Comparison of ENCODE assay signal across 8 mouse cellular contexts in the genomic region with DNA sequence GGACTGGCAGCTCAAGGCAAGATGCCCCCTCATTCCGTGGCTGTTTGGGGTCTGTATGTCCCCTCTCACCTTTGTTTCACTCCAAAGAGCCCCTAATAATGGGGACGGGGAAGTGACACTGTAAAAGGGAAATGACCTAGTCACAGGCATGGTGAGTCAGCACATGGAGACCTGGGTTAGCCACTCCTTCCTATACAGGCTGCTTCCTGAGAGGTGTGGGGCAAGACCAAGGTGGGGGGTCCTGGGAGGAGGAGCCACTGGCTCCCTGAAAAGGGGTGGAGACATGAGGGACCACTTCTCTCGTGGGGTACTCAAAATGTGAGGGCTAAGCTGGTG. TPM values are rescaled to one million over a fixed set of nuclear protein-coding genes. Genes with fewer than 3 reads are reported as not detected.
DNase-seq lines count a peak whose midpoint lies in the region; ATAC-seq and TF ChIP-seq lines count a peak whose summit lies in the region.

No protein-coding gene starts in this region.

- no peak for TF ChIP-seq CTCF in stomach, postnatal 0 days (IDR thresholded peaks at IDR 0.05; ENCODE audit: low read depth)

- H3K36me3 ChIP-seq in lung, embryonic 16.5 days (ENCODE audit: control insufficient read depth, insufficient read depth, low read length) = peaks cover 21% of the 10 kb centered on the region
- H3K36me3 ChIP-seq in forebrain, embryonic 13.5 days (ENCODE audit: poor library complexity, severe bottlenecking) = peaks cover 41% of the 10 kb centered on the region
- peaks cover 38% of the 10 kb centered on the region for H3K36me3 ChIP-seq in liver, embryonic 12.5 days
- H3K36me3 ChIP-seq in stomach, postnatal 0 days (ENCODE audit: control insufficient read depth, insufficient read depth, low read length) = peaks cover 30% of the 10 kb centered on the region

- H3K27ac ChIP-seq in lung, embryonic 16.5 days (ENCODE audit: low read length) = peak overlapping the region; percentile 96; the same call in 1 of the 2 replicates
- H3K27ac ChIP-seq in forebrain, embryonic 13.5 days = peak overlapping the region; percentile 86
- peak overlapping the region; percentile 77; the same call in 1 of the 2 replicates for H3K27ac ChIP-seq in liver, embryonic 12.5 days
- H3K27ac ChIP-seq in stomach, postnatal 0 days (replicated peaks) = peak overlapping the region; percentile 92

- peaks cover 29% of the 10 kb centered on the region for H3K4me1 ChIP-seq in lung, embryonic 16.5 days (replicated peaks; ENCODE audit: control insufficient read depth, insufficient read depth, low read length)
- peaks cover 30% of the 10 kb centered on the region for H3K4me1 ChIP-seq in forebrain, embryonic 13.5 days
- peaks cover 61% of the 10 kb centered on the region for H3K4me1 ChIP-seq in liver, embryonic 12.5 days
- H3K4me1 ChIP-seq in stomach, postnatal 0 days (replicated peaks; ENCODE audit: control insufficient read depth, insufficient read depth) = peaks cover 14% of the 10 kb centered on the region

- ATAC-seq in lung, embryonic 16.5 days (ENCODE audit: low read depth) = peak; percentile 2
- ATAC-seq in forebrain, embryonic 13.5 days = no peak
- ATAC-seq in liver, embryonic 12.5 days = peak; percentile 8; the same call in 1 of the 2 replicates
- peak; percentile 51 for ATAC-seq in stomach, postnatal 0 days (ENCODE audit: low FRiP score, low TSS enrichment)
- no peak for ATAC-seq in activated CD4-positive, CD25-positive, alpha-beta regulatory T cell, adult 4 months

- no peaks in the 10 kb centered on the region for H3K9me3 ChIP-seq in lung, embryonic 16.5 days (ENCODE audit: control insufficient read depth, low read length)
- H3K9me3 ChIP-seq in forebrain, embryonic 13.5 days (replicated peaks) = no peaks in the 10 kb centered on the region
- no peaks in the 10 kb centered on the region for H3K9me3 ChIP-seq in liver, embryonic 12.5 days (replicated peaks)
- H3K9me3 ChIP-seq in stomach, postnatal 0 days (ENCODE audit: control insufficient read depth, low read length) = no peaks in the 10 kb centered on the region

- H3K9ac ChIP-seq in lung, embryonic 16.5 days (ENCODE audit: low read length) = 0 out of 2 replicates have a peak overlapping the region, but pooled peaks have one; percentile 32
- H3K9ac ChIP-seq in forebrain, embryonic 13.5 days = no peak overlapping the region; the same call in 1 of the 2 replicates
- H3K9ac ChIP-seq in liver, embryonic 12.5 days = no peak overlapping the region
- H3K9ac ChIP-seq in stomach, postnatal 0 days (ENCODE audit: low read length) = peak overlapping the region; percentile 18

- no peaks in the 10 kb centered on the region for H3K27me3 ChIP-seq in lung, embryonic 16.5 days (ENCODE audit: control insufficient read depth, insufficient read depth, low read depth, low read length)
- H3K27me3 ChIP-seq in forebrain, embryonic 13.5 days = peaks cover 2% of the 10 kb centered on the region; the same call in 1 of the 2 replicates
- H3K27me3 ChIP-seq in liver, embryonic 12.5 days (replicated peaks) = peaks cover 14% of the 10 kb centered on the region
- H3K27me3 ChIP-seq in stomach, postnatal 0 days (ENCODE audit: control insufficient read depth, insufficient read depth, low read length) = no peaks in the 10 kb centered on the region

- H3K4me2 ChIP-seq in lung, embryonic 16.5 days (ENCODE audit: low read depth, low read length) = peak overlapping the region; percentile 66
- peak overlapping the region; percentile 91 for H3K4me2 ChIP-seq in forebrain, embryonic 13.5 days
- peak overlapping the region; percentile 99 for H3K4me2 ChIP-seq in liver, embryonic 12.5 days
- peak overlapping the region; percentile 68 for H3K4me2 ChIP-seq in stomach, postnatal 0 days (replicated peaks; ENCODE audit: low read depth)

- 27% methylated on average over 3 of the region's 3 CpGs for WGBS in lung, embryonic 16.5 days
- WGBS in forebrain, embryonic 13.5 days = 24% methylated on average over 3 of the region's 3 CpGs
- WGBS in liver, embryonic 12.5 days (ENCODE audit: insufficient replicate concordance) = 17% methylated on average over 3 of the region's 3 CpGs
- WGBS in stomach, postnatal 0 days = 29% methylated on average over 3 of the region's 3 CpGs

- peak overlapping the region; percentile 4; the same call in 1 of the 2 replicates for H3K4me3 ChIP-seq in lung, embryonic 16.5 days (ENCODE audit: low read length)
- no peak overlapping the region for H3K4me3 ChIP-seq in forebrain, embryonic 13.5 days
- no peak overlapping the region for H3K4me3 ChIP-seq in liver, embryonic 12.5 days
- H3K4me3 ChIP-seq in stomach, postnatal 0 days (ENCODE audit: low read depth, low read length) = peak overlapping the region; percentile 2; the same call in 1 of the 2 replicates

- TF ChIP-seq EP300 in stomach, postnatal 0 days (optimal IDR thresholded peaks at IDR 0.05) = no peak

- no peak for DNase-seq in lung, postnatal 14 days
- no peak for DNase-seq in stomach, postnatal 0 days (ENCODE audit: low spot score)
- DNase-seq in right cerebral cortex, postnatal 10 days (ENCODE audit: low spot score in 2 of 2) = no peak
- DNase-seq in retina, postnatal 1 day = no peak

RNA-seq across cellular contexts. Expression of a gene that starts 3.2 kb away (rescaled TPM):
- polyA plus RNA-seq in lung, embryonic 16.5 days (2015; fragmentation: Nextera tagmentation; extraction: Ambion mirVana) = 138 and 152 TPM in 2 replicates
- 152 and 157 TPM in 2 replicates for polyA plus RNA-seq in forebrain, embryonic 13.5 days (2015; fragmentation: Nextera tagmentation; extraction: Ambion mirVana)
- 44.3 and 45.2 TPM in 2 replicates for polyA plus RNA-seq in liver, embryonic 12.5 days (2016; fragmentation: Nextera tagmentation; extraction: Ambion mirVana)
- polyA plus RNA-seq in stomach, postnatal 0 days (2015; fragmentation: Nextera tagmentation; extraction: Ambion mirVana) = 174 and 193 TPM in 2 replicates
- 10 to 100 TPM in 1 of 2 experiments, 1 to 10 TPM in 1; 7.4 to 14.4 TPM for polyA plus RNA-seq in activated CD4-positive, CD25-positive, alpha-beta regulatory T cell, adult 4 months (2017; shearing (Covaris generic))

RNA-seq across cellular contexts. Expression of a gene that starts 18.8 kb away (rescaled TPM):
- polyA plus RNA-seq in lung, embryonic 16.5 days (2015; fragmentation: Nextera tagmentation; extraction: Ambion mirVana) = 3.5 and 3.8 TPM in 2 replicates
- 2.1 and 3.7 TPM in 2 replicates for polyA plus RNA-seq in forebrain, embryonic 13.5 days (2015; fragmentation: Nextera tagmentation; extraction: Ambion mirVana)
- 3.4 and 4.4 TPM in 2 replicates for polyA plus RNA-seq in liver, embryonic 12.5 days (2016; fragmentation: Nextera tagmentation; extraction: Ambion mirVana)
- polyA plus RNA-seq in stomach, postnatal 0 days (2015; fragmentation: Nextera tagmentation; extraction: Ambion mirVana) = 1.0 and 1.3 TPM in 2 replicates
- 1 to 10 TPM in 1 of 2 experiments, not detected in 1; 2.7 TPM for polyA plus RNA-seq in activated CD4-positive, CD25-positive, alpha-beta regulatory T cell, adult 4 months (2017; shearing (Covaris generic))

RNA-seq across cellular contexts. Expression of a gene that starts 22.4 kb away (rescaled TPM):
- polyA plus RNA-seq in lung, embryonic 16.5 days (2015; fragmentation: Nextera tagmentation; extraction: Ambion mirVana) = 100 and 115 TPM in 2 replicates
- 639 and 641 TPM in 2 replicates for polyA plus RNA-seq in forebrain, embryonic 13.5 days (2015; fragmentation: Nextera tagmentation; extraction: Ambion mirVana)
- polyA plus RNA-seq in liver, embryonic 12.5 days (2016; fragmentation: Nextera tagmentation; extraction: Ambion mirVana) = 24.2 and 27.0 TPM in 2 replicates
- 39.3 and 40.4 TPM in 2 replicates for polyA plus RNA-seq in stomach, postnatal 0 days (2015; fragmentation: Nextera tagmentation; extraction: Ambion mirVana)
- polyA plus RNA-seq in activated CD4-positive, CD25-positive, alpha-beta regulatory T cell, adult 4 months (2017; shearing (Covaris generic)) = under 1 TPM in 1 of 2 experiments, not detected in 1; 0.25 TPM

RNA-seq across cellular contexts. Expression of a gene that starts 26.2 kb away (rescaled TPM):
- polyA plus RNA-seq in lung, embryonic 16.5 days (2015; fragmentation: Nextera tagmentation; extraction: Ambion mirVana) = 63.5 and 66.1 TPM in 2 replicates
- polyA plus RNA-seq in forebrain, embryonic 13.5 days (2015; fragmentation: Nextera tagmentation; extraction: Ambion mirVana) = 67.3 and 72.1 TPM in 2 replicates
- polyA plus RNA-seq in liver, embryonic 12.5 days (2016; fragmentation: Nextera tagmentation; extraction: Ambion mirVana) = 40.2 and 42.0 TPM in 2 replicates
- 24.2 and 25.6 TPM in 2 replicates for polyA plus RNA-seq in stomach, postnatal 0 days (2015; fragmentation: Nextera tagmentation; extraction: Ambion mirVana)
- polyA plus RNA-seq in activated CD4-positive, CD25-positive, alpha-beta regulatory T cell, adult 4 months (2017; shearing (Covaris generic)) = 10 to 100 TPM; 46.8 to 54.5 TPM

RNA-seq across cellular contexts. Expression of a gene that starts 46.2 kb away (rescaled TPM):
- 0.25 and 0.46 TPM in 2 replicates for polyA plus RNA-seq in lung, embryonic 16.5 days (2015; fragmentation: Nextera tagmentation; extraction: Ambion mirVana)
- 1.6 and 2.2 TPM in 2 replicates for polyA plus RNA-seq in forebrain, embryonic 13.5 days (2015; fragmentation: Nextera tagmentation; extraction: Ambion mirVana)
- not detected in 2 replicates for polyA plus RNA-seq in liver, embryonic 12.5 days (2016; fragmentation: Nextera tagmentation; extraction: Ambion mirVana)
- 0.13 and 0.28 TPM in 2 replicates for polyA plus RNA-seq in stomach, postnatal 0 days (2015; fragmentation: Nextera tagmentation; extraction: Ambion mirVana)
- polyA plus RNA-seq in activated CD4-positive, CD25-positive, alpha-beta regulatory T cell, adult 4 months (2017; shearing (Covaris generic)) = not detected

Comparison
In these comparisons a context has a peak if more than half of its experiments do, and no peak if none do; other contexts are left out.
1. ATAC-seq: peak in lung, embryonic 16.5 days (single experiment), liver, embryonic 12.5 days (single experiment) and stomach, postnatal 0 days (single experiment); none in forebrain, embryonic 13.5 days (single experiment) and activated CD4-positive, CD25-positive, alpha-beta regulatory T cell, adult 4 months (single experiment).
2. H3K4me3 ChIP-seq: peak in lung, embryonic 16.5 days (single experiment) and stomach, postnatal 0 days (single experiment); none in forebrain, embryonic 13.5 days (single experiment) and liver, embryonic 12.5 days (single experiment).
3. H3K9ac ChIP-seq: peak in lung, embryonic 16.5 days (single experiment) and stomach, postnatal 0 days (single experiment); none in forebrain, embryonic 13.5 days (single experiment) and liver, embryonic 12.5 days (single experiment).
4. RNA of a gene that starts 22.4 kb away (polyA plus RNA-seq): 639 to 641 TPM in forebrain, embryonic 13.5 days, 100 to 115 TPM in lung, embryonic 16.5 days, 39.3 to 40.4 TPM in stomach, postnatal 0 days and 24.2 to 27.0 TPM in liver, embryonic 12.5 days; 0.25 TPM in activated CD4-positive, CD25-positive, alpha-beta regulatory T cell, adult 4 months; every median in the first group is over 10 times any median in the second.
5. Peak in every context shown above with its lines, with median percentiles within 50 percentile points of each other: H3K27ac ChIP-seq and H3K4me2 ChIP-seq.